Mouse (Mus musculus) T-helper 1 cell (primary cell): ENCODE measurements around the gene Dennd2c.
"Not testable (repeated sequence)": the region's sequence is repeated elsewhere in the genome, so short reads cannot be mapped to it uniquely, and the experiment has no call there.

ENCODE experiments used
- in situ Hi-C: fragments of 300-600 bp; cut with MboI, MseI; formaldehyde crosslinking; loops from one replicate; pipeline ENCODE4 v1.15.1; 2025; ENCODE audit warnings: high pct_unique_total_duplicates

Gene Dennd2c

GRCm38 (mm10) chr3:103112216-103112615 is 9.8 kb downstream of the Dennd2c start:
- in situ Hi-C loops = no loop called here

DNA sequence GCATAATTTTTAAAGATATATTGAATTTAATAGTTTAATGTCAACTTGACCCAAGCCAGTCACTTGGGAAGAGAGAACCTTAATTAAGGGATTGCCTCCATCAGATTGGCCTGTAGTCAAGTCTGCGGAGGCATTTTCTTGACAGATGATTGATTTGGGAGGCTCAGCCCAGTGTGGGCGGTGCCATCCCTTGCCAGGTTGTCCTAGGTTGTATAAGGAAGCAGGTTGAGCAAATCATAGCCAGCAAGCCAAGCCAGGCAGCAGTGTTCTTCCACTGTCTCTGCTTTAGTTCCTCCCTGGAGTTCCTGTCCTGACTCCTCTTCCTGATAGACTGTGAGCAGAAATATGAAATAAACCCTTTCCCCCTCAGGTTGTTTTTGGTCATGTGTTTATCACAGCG is 21.2 kb downstream of the Dennd2c start:
- in situ Hi-C loops = no loop called here

GRCm38 (mm10) chr3:103126138-103126537 is 23.7 kb downstream of the Dennd2c start:
- in situ Hi-C loops = no loop called here

- in situ Hi-C loops = no loop called here
These were observed 24.8 kb downstream of the Dennd2c start for GRCm38 (mm10) chr3:103127177-103127576.

DNA sequence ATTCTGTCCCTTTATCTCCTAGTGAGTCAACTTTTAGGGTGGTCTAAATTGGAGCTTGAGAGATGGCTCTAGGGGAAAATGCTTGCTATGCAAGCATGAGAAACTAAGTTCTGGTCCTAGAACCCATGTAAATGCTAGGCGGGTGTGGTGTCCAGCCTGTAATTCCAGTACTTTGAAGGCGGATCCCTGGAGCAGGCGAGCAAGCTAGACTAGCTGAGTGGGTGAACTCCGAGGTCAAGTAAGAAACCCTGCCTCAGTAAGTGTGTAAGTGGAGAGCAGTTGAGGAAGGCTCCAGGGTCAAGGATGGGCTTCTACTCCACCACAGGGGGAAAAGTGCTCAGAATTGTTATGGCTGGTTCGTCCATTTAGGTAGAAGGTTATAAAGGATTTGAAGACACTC is 25.3 kb downstream of the Dennd2c start:
- in situ Hi-C loops = no loop called here

DNA sequence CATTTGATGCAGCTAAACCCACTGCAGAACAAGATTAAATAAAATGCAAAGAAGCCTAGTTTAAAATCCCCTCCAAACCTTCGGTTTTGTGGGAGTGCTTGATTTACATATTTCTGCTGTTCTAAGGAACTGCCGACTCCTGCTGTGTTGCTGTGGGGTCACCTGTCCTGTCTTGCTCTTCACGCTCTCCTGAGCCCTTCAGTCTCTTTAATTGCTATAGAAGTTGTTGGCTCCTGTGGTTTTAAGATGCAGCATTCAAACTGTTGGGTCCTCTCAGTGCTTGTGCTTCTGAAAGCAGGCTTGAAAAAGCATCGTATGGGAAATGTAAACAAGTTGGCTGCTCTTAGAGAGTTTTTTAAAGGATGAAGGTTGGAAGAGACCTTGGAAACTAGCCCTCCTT is 25.8 kb downstream of the Dennd2c start:
- in situ Hi-C loops = no loop called here

- in situ Hi-C loops = no loop called here
These were observed 27.2 kb downstream of the Dennd2c start for GRCm38 (mm10) chr3:103129367-103130159.

GRCm38 (mm10) chr3:103130236-103130751 is 27.9 kb downstream of the Dennd2c start:
- in situ Hi-C loops = no loop called here

- in situ Hi-C loops = no loop called here
These were observed 30.7 kb downstream of the Dennd2c start for GRCm38 (mm10) chr3:103133098-103133497.

DNA sequence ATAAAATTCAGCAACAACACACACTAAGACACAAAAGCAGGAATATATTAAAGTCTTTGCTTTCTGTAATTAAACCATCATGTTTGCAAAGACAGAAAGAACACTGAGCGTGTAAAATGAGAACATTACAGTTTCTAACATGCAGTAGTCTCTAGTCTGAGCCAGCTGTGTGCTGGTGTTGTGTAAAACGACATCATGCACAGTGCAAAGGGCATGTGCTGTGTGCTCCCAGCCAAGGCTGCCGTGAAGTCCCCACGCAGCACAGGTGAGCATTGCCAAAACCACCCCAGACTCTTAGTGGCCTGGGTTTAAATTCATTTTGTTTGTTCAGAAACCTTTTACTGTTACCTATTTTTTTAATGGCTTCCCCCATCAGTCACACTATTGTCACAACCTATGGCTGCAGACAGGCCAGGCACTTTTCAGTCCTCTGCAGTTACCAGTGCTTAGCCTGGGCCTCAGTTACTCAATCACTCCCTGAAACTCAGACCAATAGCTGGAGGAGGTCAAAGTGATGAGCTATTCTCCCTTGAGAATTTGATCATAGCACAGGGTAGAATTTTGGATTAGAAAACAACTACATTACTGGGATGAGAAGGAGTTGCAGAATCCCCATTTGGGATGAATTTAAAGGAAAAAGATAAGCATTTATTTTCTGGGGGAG is 34.1 kb downstream of the Dennd2c start:
- in situ Hi-C loops = no loop called here

DNA sequence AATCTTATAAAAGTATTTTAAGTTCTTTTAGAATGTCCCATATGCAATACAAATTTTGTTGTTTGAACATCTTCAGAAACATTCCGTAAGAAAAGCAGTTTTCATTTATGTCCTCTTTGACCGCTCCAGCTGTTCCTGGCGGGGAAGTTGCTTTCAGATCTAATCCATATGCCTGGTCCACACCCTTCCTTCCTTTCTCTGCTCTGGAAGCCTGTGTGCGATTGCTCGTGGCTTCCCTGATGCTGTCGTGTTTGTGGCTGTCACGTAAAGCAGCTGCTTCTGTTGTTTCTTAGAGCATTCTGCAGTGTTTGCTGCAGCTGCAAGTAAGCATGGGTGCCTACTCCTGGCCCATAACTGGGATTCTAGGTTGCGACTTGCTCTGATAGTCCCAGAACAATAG is 36.6 kb downstream of the Dennd2c start:
- in situ Hi-C loops = no loop called here

- in situ Hi-C loops = not testable (repeated sequence)
These were observed 37.9 kb downstream of the Dennd2c start for GRCm38 (mm10) chr3:103140095-103140838.

DNA sequence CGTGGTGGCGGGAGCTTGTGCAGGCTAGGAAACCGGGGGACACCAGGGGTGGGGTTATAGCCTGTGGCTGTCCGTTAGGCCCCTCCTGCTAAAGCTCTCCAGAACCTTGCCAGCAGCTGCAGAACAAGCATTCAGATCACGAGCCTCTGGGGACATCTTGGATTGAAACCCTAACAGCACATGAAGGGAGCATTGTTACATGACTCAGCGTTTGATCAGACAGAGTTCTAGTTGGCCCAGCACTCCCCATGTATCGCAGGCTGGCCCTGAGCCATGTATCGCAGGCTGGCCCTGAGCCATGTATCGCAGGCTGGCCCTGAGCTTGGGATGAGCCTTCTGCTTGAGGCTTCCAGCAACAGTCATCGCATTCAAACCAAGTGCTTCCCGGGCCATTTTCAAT is 38.9 kb downstream of the Dennd2c start:
- in situ Hi-C loops = no loop called here

DNA sequence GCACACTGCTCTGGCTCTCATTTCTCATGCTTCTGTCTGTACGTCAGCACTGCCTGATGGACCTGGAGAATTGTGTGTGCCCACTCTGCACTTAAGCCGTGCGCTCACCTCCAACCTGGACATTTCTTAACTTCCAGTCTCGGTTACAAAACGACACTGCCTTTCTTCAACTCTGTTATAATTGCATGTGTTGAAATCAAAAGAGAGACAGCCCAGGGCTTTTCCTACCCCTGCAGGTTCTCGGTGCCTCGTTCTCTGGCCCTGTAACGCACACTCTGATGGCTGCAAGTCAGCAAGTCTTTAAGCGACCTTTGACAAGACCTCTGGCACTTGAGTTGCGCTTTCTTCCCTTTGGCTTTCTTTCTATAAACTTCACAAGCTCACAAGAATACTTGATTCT is 40.0 kb downstream of the Dennd2c start:
- in situ Hi-C loops = no loop called here

- in situ Hi-C loops = no loop called here
These were observed 42.9 kb downstream of the Dennd2c start for GRCm38 (mm10) chr3:103145336-103145735.

DNA sequence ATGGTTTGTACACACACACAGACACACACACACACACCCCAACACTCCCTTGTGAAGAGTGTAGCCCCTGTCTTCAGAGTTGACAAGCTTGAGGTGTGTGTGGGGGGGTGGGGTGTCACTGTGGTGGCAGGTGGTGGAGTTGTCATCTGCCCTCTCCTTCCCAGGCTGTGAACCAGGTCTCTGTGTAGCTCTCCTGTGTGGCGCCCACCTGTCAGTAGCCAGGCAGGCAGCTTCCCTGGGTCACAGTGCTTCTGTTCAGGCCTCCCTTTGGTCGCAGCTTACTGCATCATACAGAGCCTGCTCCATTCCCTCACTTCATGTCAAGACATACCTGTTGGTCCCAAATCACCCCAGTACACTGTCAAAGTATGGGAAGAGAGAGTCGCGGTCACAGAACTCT is 43.4 kb downstream of the Dennd2c start:
- in situ Hi-C loops = no loop called here

DNA sequence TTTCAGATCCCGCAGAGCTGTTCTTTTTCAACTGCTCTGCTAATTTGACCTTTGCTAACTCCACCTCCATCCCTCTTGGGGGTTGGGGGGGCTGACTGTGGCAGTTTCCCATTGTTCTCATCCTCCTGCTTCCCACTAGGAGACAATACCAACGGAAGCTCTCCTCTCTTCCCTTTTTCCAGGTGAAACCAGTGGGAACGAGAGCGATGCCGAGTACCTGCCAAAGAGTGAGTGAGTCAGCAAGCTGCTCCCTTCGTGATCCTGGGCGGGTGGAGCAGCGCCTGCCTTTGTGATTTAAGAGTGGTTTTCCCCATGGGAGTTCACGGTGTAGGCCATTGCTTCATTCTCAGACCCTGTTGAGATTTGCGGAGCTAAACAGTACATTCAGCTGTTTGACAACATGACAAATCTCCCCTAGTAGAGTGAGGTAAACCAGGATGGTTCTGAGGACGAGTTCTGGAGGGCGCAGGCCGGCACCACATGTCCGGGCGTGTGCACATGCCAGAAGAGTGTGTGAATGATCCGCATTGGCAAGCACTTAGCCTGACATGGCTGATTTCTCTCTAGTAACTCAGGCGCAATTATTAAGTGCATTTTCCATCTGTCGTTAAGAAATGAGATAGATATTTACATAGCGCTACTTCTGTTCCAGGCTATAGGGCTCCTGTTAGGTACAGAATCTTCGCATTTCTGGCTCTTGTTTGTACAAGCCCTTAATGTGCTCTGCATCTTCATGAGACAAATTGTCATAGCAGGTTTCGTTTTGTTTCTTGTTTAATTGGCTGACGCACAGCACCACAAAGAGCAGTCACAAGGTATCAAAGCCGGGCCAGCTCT is 44.1 kb downstream of the Dennd2c start:
- in situ Hi-C loops = no loop called here

DNA sequence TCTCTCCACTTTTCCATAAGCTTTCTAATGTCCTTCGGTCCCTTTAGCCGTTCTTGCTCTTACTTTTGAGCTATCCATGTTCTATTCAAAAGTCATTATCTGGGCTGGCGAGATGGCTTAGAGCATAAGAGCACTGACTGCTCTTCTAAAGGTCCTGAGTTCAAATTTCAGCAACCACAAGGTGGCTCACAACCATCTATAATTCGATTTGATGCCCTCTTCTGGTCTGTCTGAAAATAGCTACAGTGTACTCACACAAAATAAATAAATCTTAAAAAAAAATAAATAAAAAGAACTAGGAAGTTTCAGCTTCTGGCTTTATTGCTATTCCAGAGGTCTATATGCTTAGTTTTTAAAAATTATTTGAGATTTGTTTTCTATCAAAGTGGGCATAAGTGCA is 45.4 kb downstream of the Dennd2c start:
- in situ Hi-C loops = no loop called here

DNA sequence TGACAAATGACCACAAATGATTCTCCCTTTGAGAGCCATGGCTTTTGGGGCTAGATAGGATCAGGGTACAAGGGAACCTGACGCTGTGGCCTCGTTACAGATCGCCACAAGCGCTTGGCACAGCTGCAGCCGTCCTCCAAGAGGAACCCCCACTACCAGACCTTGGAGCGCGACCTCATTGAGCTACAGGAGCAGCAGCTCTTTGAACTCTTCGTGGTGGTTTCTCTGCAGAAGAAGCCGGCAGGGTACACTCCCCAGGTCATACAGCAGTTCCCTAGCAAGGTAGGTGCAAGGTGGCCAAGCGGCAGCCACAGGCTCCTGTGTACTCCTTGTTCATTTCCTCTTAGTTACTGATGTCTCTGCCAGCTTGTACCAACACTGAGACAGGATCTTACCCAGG is 46.5 kb downstream of the Dennd2c start:
- in situ Hi-C loops = no loop called here

- in situ Hi-C loops = no loop called here
These were observed 51.4 kb downstream of the Dennd2c start for GRCm38 (mm10) chr3:103153761-103154160.

- in situ Hi-C loops = no loop called here
These were observed 57.0 kb downstream of the Dennd2c start for GRCm38 (mm10) chr3:103159232-103159900.
